Mouse (Mus musculus): ENCODE data around the gene Arid3a.

Gene Arid3a

GRCm38 (mm10) chr10:79976071-79976721, 49.4 kb downstream of the Arid3a start:
- no peak for DNase-seq

- DNase-seq: no peak
Observed at GRCm38 (mm10) chr10:79976722-79977107, 49.9 kb downstream of the Arid3a start.

GRCm38 (mm10) chr10:79977324-79977723, 50.5 kb downstream of the Arid3a start:
- DNase-seq: no peak

GRCm38 (mm10) chr10:79978061-79978460, 51.2 kb downstream of the Arid3a start:
- no peak for DNase-seq

GRCm38 (mm10) chr10:79979401-79980155, 52.7 kb downstream of the Arid3a start:
- no peak for DNase-seq

- DNase-seq: no peak
Observed at GRCm38 (mm10) chr10:79983205-79983604, 56.4 kb downstream of the Arid3a start.

- DNase-seq: peak; percentile 76 to 88
Observed at GRCm38 (mm10) chr10:79983670-79984069, 56.8 kb downstream of the Arid3a start.

GRCm38 (mm10) chr10:79984195-79984816, 57.5 kb downstream of the Arid3a start, which contains the start of gene Tmem259:
Gene Tmem259 (minus strand): TSS chr10:79984330.
- DNase-seq: peak; percentile 86 to 90

- peak; percentile 95 for DNase-seq
Observed at GRCm38 (mm10) chr10:79984871-79985270, 58.0 kb downstream of the Arid3a start.

GRCm38 (mm10) chr10:79985334-79986231, 58.7 kb downstream of the Arid3a start:
- peak; percentile 81 for DNase-seq

GRCm38 (mm10) chr10:79986232-79986878, 59.5 kb downstream of the Arid3a start:
- peak; percentile 49 to 64 for DNase-seq

- DNase-seq: peak; percentile 93 to 98
Observed at GRCm38 (mm10) chr10:79986963-79987362, 60.1 kb downstream of the Arid3a start.

- no peak for DNase-seq
Observed at GRCm38 (mm10) chr10:79987771-79988505, 61.1 kb downstream of the Arid3a start.

- no peak for DNase-seq
Observed at GRCm38 (mm10) chr10:79988506-79989271, 61.8 kb downstream of the Arid3a start, which contains the start of gene Cnn2. Gene Cnn2 (plus strand): TSS chr10:79988584.

GRCm38 (mm10) chr10:79989272-79989786, 62.5 kb downstream of the Arid3a start:
- DNase-seq: no peak

GRCm38 (mm10) chr10:79989870-79990269, 63.0 kb downstream of the Arid3a start:
- no peak for DNase-seq

- DNase-seq: no peak
Observed at GRCm38 (mm10) chr10:79991099-79991498, 64.3 kb downstream of the Arid3a start.

GRCm38 (mm10) chr10:79991548-79991947, 64.7 kb downstream of the Arid3a start:
- no peak for DNase-seq

- no peak for DNase-seq
Observed at GRCm38 (mm10) chr10:79994397-79995115, 67.7 kb downstream of the Arid3a start.

GRCm38 (mm10) chr10:79995636-79996035, 68.8 kb downstream of the Arid3a start:
- DNase-seq: no peak

All from cerebellum, postnatal 14 days (tissue).